Mouse (Mus musculus) heart, adult 2 months (tissue): Measurements from ENCODE around the gene Cep44. TPM values are rescaled to one million over a fixed set of nuclear protein-coding genes. Genes with fewer than 3 reads are reported as not detected.

Source experiments
- DNase-seq, 2 experiments: peaks; one replicate each; pipeline ENCODE4 v3.0.0; 2021
- H3K27ac ChIP-seq: fragments of 200-600 bp; 2 replicates; pipeline ENCODE4 v1.8.1; 2022
- H3K27me3 ChIP-seq: fragments of 200-500 bp; 2 replicates; pipeline ENCODE4 v1.6.1; 2012; ENCODE audit warnings: mild to moderate bottlenecking, low read length, inconsistent platforms, mixed read lengths; ENCODE audit not compliant: control insufficient read depth, insufficient read depth
- H3K36me3 ChIP-seq: fragments of 200-500 bp; 2 replicates; pipeline ENCODE4 v1.6.1; 2012; ENCODE audit warnings: low read length, inconsistent platforms; ENCODE audit not compliant: control insufficient read depth, insufficient read depth
- H3K4me1 ChIP-seq: fragments of 200-500 bp; 2 replicates; pipeline ENCODE4 v1.6.1; 2011; ENCODE audit warnings: low read length; ENCODE audit not compliant: control insufficient read depth, insufficient read depth
- H3K4me3 ChIP-seq: fragments of 200-600 bp; 2 replicates; pipeline ENCODE4 v1.8.1; 2022
- H3K79me2 ChIP-seq: fragments of 200-500 bp; replicated peaks from 2 replicates; pipeline ENCODE4 v1.6.1; 2012; ENCODE audit warnings: mild to moderate bottlenecking, inconsistent platforms, low read length, moderate library complexity, mixed read lengths; ENCODE audit not compliant: control insufficient read depth, insufficient read depth
- H3K9ac ChIP-seq: fragments of 200-500 bp; 2 replicates; pipeline ENCODE4 v1.6.1; 2012; ENCODE audit warnings: low read depth, mild to moderate bottlenecking, control low read depth, inconsistent platforms, low read length, mixed read lengths
- CTCF ChIP-seq: fragments of 200-600 bp; IDR thresholded peaks from 2 replicates; pipeline ENCODE4 v1.8.1; 2022; ENCODE audit warnings: antibody characterized with exemption, mild to moderate bottlenecking, moderate library complexity
- EP300 ChIP-seq: fragments of 200-500 bp; IDR thresholded peaks from 2 replicates; pipeline ENCODE4 v1.6.1; 2011; ENCODE audit warnings: low read depth, low read length, control low read depth; ENCODE audit not compliant: insufficient read depth
- POLR2A ChIP-seq: fragments of 200-500 bp; IDR thresholded peaks from 2 replicates; pipeline ENCODE4 v1.6.1; 2011; ENCODE audit warnings: mild to moderate bottlenecking, low read depth, low read length, control low read depth; ENCODE audit not compliant: insufficient read depth
- WGBS: fragments of 180-500 bp; shearing (Covaris S2); methylation state at CpG from one replicate; pipeline ENCODE4 v1.1.7; 2018; 5-methylcytosine and 5-hydroxymethylcytosine counted together
- intact Hi-C: fragments of 180-260 bp; cut with DNase I; formaldehyde crosslinking; loops from one replicate; pipeline ENCODE4 v1.15.1; 2025
- polyA plus RNA-seq: library from polyadenylated mRNA; depleted of rRNA; stranded (reverse); fragments of >200 nt; gene quantifications from 2 replicates; pipeline ENCODE4 v1.2.3, GENCODE M21; 2012
- total RNA-seq, 2 experiments: library from RNA; stranded (reverse); gene quantifications; 2 replicates each; pipeline ENCODE4 v1.2.3; 2021

The Cep44 gene
- total and polyA plus RNA-seq, 3 experiments = 6.5 to 12.2 (median 10.2) TPM

DNA sequence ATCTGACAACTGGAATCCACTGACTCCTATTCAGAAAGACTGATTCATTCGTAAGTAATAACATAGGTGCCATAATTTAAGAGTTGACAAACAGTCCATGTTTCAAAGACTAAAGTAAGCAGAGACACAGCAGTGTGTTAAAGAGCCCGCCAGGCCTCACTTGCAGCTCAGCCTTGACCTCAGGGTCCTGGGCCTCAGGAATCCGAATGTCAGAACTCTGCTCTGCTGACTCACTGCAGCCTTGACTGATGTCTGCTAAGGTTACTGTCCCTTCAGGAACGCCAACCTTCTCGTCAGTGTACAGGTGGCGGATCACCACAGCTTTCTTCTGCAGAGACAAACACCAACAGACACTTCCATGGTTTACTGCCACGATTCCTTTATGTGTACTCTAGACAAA, 10.1 kb downstream of the Cep44 start:
- WGBS = 88% methylated on average over 7 of the region's 7 CpGs
- no peaks in the 10 kb centered on the region for H3K79me2 ChIP-seq
- intact Hi-C loops = no loop called here
- no peak for TF ChIP-seq POLR2A
- no peak for TF ChIP-seq CTCF
- no peak for TF ChIP-seq EP300
- no peaks in the 10 kb centered on the region for H3K36me3 ChIP-seq
- H3K9ac ChIP-seq = no peak overlapping the region
- DNase-seq = no peak
- no peaks in the 10 kb centered on the region for H3K27me3 ChIP-seq
- H3K4me3 ChIP-seq = no peak overlapping the region
- no peak overlapping the region for H3K27ac ChIP-seq
- H3K4me1 ChIP-seq = no peaks in the 10 kb centered on the region

DNA sequence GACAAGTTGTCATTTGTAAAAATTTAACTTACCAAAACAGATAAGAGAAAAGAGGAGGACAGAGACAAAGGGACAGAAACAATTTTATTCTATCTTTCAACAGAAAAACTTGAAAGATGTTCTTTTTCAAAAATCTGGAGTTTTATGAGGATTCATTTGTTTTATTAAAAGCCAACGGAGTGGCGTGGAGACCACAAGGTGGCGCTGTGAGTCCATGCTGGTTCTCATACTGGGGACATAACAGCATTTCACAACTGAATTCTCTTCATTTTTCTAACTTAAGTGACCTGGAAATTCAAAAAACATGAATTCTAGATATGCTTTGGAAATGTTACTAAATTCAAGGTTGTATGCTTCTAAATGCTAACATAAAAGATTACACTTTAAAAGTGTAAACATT, 20.5 kb downstream of the Cep44 start:
- H3K9ac ChIP-seq = no peak overlapping the region
- no peak overlapping the region for H3K27ac ChIP-seq
- TF ChIP-seq POLR2A (no peak), CTCF (peak; percentile 96), EP300 (0 out of 2 replicates have a peak, but pooled peaks have one; percentile 32)
- no peak overlapping the region for H3K4me3 ChIP-seq
- no peaks in the 10 kb centered on the region for H3K27me3 ChIP-seq
- WGBS = 4% methylated on average over 3 of the region's 3 CpGs
- peak; percentile 20 to 69 for DNase-seq
- H3K79me2 ChIP-seq = no peaks in the 10 kb centered on the region
- no peaks in the 10 kb centered on the region for H3K36me3 ChIP-seq
- no peaks in the 10 kb centered on the region for H3K4me1 ChIP-seq
- intact Hi-C loops = loop anchor here (1.0 kb wide), 1 partner anchor 85 kb away; no protein-coding TSS in a partner anchor

DNA sequence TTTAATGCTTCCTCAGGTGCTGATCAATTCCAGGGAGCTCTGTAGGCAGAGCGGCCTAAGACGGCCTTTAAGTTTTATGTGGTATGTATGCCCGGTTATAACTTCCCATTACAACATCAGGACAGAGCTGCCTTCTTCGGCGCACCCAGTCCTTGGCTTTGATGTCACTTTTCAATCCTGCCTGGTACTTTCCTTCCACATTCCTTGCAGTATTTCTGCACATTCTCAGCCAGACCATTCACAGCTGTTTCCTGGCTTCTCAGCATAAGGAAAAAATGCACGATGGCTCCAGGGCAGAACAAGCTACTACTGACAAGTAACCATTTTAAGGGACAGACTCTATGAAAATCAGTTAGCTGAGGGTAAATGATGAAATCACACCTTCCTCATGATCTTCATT, 22.0 kb downstream of the Cep44 start:
- TF ChIP-seq EP300 = no peak
- no peak for TF ChIP-seq CTCF
- TF ChIP-seq POLR2A = no peak

DNA sequence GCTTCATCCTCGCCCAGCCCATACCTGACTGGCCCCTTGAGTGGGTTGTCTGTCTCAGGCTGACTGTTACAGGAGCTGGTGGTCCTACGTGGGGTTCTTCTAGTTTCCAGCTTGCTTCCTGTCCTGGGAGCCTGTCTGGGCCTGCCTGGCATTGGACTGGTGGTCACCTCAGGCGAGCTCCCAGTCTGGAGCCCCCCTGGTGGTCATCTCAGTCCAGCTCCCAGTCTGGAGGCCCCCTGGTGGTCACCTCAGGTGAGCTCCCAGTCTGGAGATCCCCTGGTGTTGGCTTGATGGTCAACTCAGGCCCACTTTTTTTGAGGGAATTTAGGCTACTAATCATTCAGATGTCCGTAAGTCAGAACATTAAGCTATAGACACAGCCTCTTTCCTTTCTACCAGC, 29.8 kb downstream of the Cep44 start:
- no peak overlapping the region for H3K4me3 ChIP-seq
- TF ChIP-seq POLR2A (no peak), CTCF (no peak), EP300 (no peak)
- 80% methylated on average over 4 of the region's 4 CpGs for WGBS
- H3K4me1 ChIP-seq = no peaks in the 10 kb centered on the region
- no peaks in the 10 kb centered on the region for H3K27me3 ChIP-seq
- H3K79me2 ChIP-seq = no peaks in the 10 kb centered on the region
- no peak overlapping the region for H3K27ac ChIP-seq
- H3K36me3 ChIP-seq = no peaks in the 10 kb centered on the region
- H3K9ac ChIP-seq = no peak overlapping the region
- intact Hi-C loops = no loop called here
- DNase-seq = no peak

More for the DNA sequence above, 22.0 kb downstream of the Cep44 start:
- no peaks in the 10 kb centered on the region for H3K27me3 ChIP-seq
- no peaks in the 10 kb centered on the region for H3K4me1 ChIP-seq
- no peak overlapping the region for H3K9ac ChIP-seq
- no peak overlapping the region for H3K27ac ChIP-seq
- H3K4me3 ChIP-seq = no peak overlapping the region
- H3K79me2 ChIP-seq = no peaks in the 10 kb centered on the region
- no peak for DNase-seq
- 61% methylated on average over 6 of the region's 6 CpGs for WGBS
- intact Hi-C loops = no loop called here
- H3K36me3 ChIP-seq = no peaks in the 10 kb centered on the region

DNA sequence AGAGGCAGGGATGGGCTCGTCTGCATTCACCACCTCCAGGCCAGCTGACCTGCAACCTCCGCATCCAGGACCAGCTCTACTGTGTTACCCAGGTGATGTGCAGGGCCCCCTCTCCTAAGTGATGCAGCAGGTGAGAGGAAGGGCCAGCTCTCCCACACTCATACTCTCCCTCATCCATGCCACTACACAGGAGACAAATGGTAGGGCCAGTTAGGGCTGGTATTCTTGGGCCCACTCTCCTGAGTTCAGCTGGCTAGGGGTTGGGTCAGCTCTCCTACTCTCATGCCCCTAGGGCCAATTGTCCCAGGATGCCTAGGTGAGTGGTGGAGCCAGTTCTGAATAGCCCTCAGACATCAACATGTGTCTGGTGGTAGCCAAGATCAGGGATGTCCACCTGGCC, 30.6 kb downstream of the Cep44 start:
- no peaks in the 10 kb centered on the region for H3K27me3 ChIP-seq
- no peak overlapping the region for H3K9ac ChIP-seq
- no peak for DNase-seq
- no peak overlapping the region for H3K27ac ChIP-seq
- intact Hi-C loops = no loop called here
- no peak overlapping the region for H3K4me3 ChIP-seq
- TF ChIP-seq CTCF = no peak
- no peak for TF ChIP-seq EP300
- TF ChIP-seq POLR2A = no peak
- H3K79me2 ChIP-seq = no peaks in the 10 kb centered on the region
- H3K36me3 ChIP-seq = no peaks in the 10 kb centered on the region
- no peaks in the 10 kb centered on the region for H3K4me1 ChIP-seq
- WGBS = 73% methylated on average over 2 of the region's 2 CpGs

DNA sequence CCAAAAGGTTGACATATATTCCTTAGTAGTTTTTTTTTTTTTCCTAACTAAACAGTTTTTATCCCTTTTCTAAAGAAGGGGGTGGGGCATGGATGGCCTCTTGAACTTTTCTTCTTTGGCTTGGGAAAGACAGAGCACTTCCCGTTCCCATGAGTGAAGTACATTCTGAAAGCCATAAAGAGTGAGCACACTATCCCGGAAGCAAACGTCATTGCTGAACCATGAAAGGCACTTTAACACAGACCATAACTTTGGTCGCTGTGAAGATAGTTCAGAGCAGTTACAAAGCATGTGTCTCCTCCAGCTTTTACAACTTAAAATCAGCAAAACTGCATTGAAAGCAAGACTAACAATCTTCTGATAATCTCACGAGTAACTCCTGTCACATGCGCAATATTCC, 32.0 kb downstream of the Cep44 start:
- WGBS = 59% methylated on average over 6 of the region's 6 CpGs

More for the DNA sequence above, 32.0 kb downstream of the Cep44 start:
- no peak for DNase-seq
- intact Hi-C loops = no loop called here
- Histone ChIP-seq H3K27me3 (no peaks in the 10 kb centered on the region), H3K4me1 (no peaks in the 10 kb centered on the region), H3K9ac (no peak overlapping the region), H3K4me3 (no peak overlapping the region), H3K36me3 (no peaks in the 10 kb centered on the region), H3K27ac (no peak overlapping the region), H3K79me2 (no peaks in the 10 kb centered on the region)
- TF ChIP-seq POLR2A (no peak), EP300 (no peak), CTCF (no peak)
